Mouse (Mus musculus) forebrain, embryonic 13.5 days (tissue): Measurements from ENCODE around the gene Gm17720. TPM values are rescaled to one million over a fixed set of nuclear protein-coding genes. Genes with fewer than 3 reads are reported as not detected.

ENCODE experiments used
- ATAC-seq: fragments of 200-750 bp; cut with Nextera tagmentation; 2 replicates; pipeline ENCODE4 v1.8.0; 2017
- H3K27ac ChIP-seq: fragments of 300-500 bp; sonication (generic); 2 replicates; pipeline ENCODE4 v1.5.1; 2015; ENCODE audit warnings: inconsistent platforms, mild to moderate bottlenecking, moderate library complexity
- H3K27me3 ChIP-seq: fragments of 300-500 bp; sonication (generic); 2 replicates; pipeline ENCODE4 v1.6.1; 2015; ENCODE audit warnings: mild to moderate bottlenecking, inconsistent platforms
- H3K36me3 ChIP-seq: fragments of 300-500 bp; sonication (generic); 2 replicates; pipeline ENCODE4 v1.6.1; 2015; ENCODE audit warnings: mild to moderate bottlenecking, inconsistent platforms; ENCODE audit not compliant: poor library complexity, severe bottlenecking
- H3K4me1 ChIP-seq: fragments of 300-500 bp; sonication (generic); 2 replicates; pipeline ENCODE4 v1.6.1; 2015; ENCODE audit warnings: inconsistent platforms
- H3K4me2 ChIP-seq: fragments of 300-500 bp; sonication (generic); 2 replicates; pipeline ENCODE4 v1.6.1; 2015; ENCODE audit warnings: inconsistent platforms, mild to moderate bottlenecking, moderate library complexity
- H3K4me3 ChIP-seq: fragments of 300-500 bp; sonication (generic); 2 replicates; pipeline ENCODE4 v1.5.1; 2015; ENCODE audit warnings: mild to moderate bottlenecking, inconsistent platforms
- H3K9ac ChIP-seq: fragments of 300-500 bp; sonication (generic); 2 replicates; pipeline ENCODE4 v1.6.1; 2015; ENCODE audit warnings: mild to moderate bottlenecking, inconsistent platforms
- H3K9me3 ChIP-seq: fragments of 300-500 bp; sonication (generic); replicated peaks from 2 replicates; pipeline ENCODE4 v1.6.1; 2016; ENCODE audit warnings: inconsistent platforms
- WGBS: fragments of 180-500 bp; shearing (Covaris S2); methylation state at CpG from one replicate; pipeline ENCODE4 v1.1.7; 2015; 5-methylcytosine and 5-hydroxymethylcytosine counted together
- polyA plus RNA-seq: library from polyadenylated mRNA; unstranded; fragments of >200 nt; fragmentation: Nextera tagmentation; extraction: Ambion mirVana; gene quantifications from 2 replicates; pipeline ENCODE4 v1.2.1, GENCODE M21; 2015

Gene Gm17720
- polyA plus RNA-seq, 1 experiment from 2014 or later, result not detected

- H3K27ac ChIP-seq, result no peak within 1 kb of the TSS
- peak; percentile 96 for ATAC-seq
- peaks cover 21% of the 10 kb centered on the region for H3K4me1 ChIP-seq
- H3K9ac ChIP-seq, result peak within 1 kb of the TSS; percentile 89
- H3K4me2 ChIP-seq, result peak within 1 kb of the TSS; percentile 94
- peak within 1 kb of the TSS; percentile 73 for H3K4me3 ChIP-seq
- H3K27me3 ChIP-seq, result no peaks in the 10 kb centered on the region
- peaks cover 19% of the 10 kb centered on the region for H3K36me3 ChIP-seq
- 7% methylated on average over 52 of the region's 54 CpGs for WGBS
- H3K9me3 ChIP-seq, result no peaks in the 10 kb centered on the region
These were observed 23.0 kb downstream of the Gm17720 start, which contains the start of gene Zfp612 for GRCm38 (mm10) chr8:110079282-110080221. TSS of gene Zfp612 (plus strand) at chr8:110079746.

- no peak overlapping the region for H3K27ac ChIP-seq
- no peaks in the 10 kb centered on the region; the same call in 1 of the 2 replicates for H3K9me3 ChIP-seq
- no peak overlapping the region for H3K9ac ChIP-seq
- ATAC-seq, result no peak
- WGBS, result 85% methylated on average over 8 of the region's 8 CpGs
- H3K27me3 ChIP-seq, result no peaks in the 10 kb centered on the region
- H3K4me3 ChIP-seq, result no peak overlapping the region
- no peaks in the 10 kb centered on the region for H3K36me3 ChIP-seq
- H3K4me1 ChIP-seq, result 0 out of 2 replicates have a peak, but pooled peaks cover 3% of the 10 kb centered on the region
- no peak overlapping the region for H3K4me2 ChIP-seq
These were observed 28.1 kb downstream of the Gm17720 start for GRCm38 (mm10) chr8:110074496-110074895.

- H3K4me2 ChIP-seq, result no peak overlapping the region
- H3K36me3 ChIP-seq, result no peaks in the 10 kb centered on the region
- WGBS, result 12% methylated on average over 9 of the region's 9 CpGs
- H3K9ac ChIP-seq, result no peak overlapping the region
- H3K4me3 ChIP-seq, result no peak overlapping the region
- peak; percentile 48; the same call in 1 of the 2 replicates for ATAC-seq
- H3K9me3 ChIP-seq, result no peaks in the 10 kb centered on the region; the same call in 1 of the 2 replicates
- H3K27me3 ChIP-seq, result no peaks in the 10 kb centered on the region
- H3K4me1 ChIP-seq, result no peaks in the 10 kb centered on the region
- H3K27ac ChIP-seq, result no peak overlapping the region
These were observed 31.0 kb downstream of the Gm17720 start for GRCm38 (mm10) chr8:110071600-110071999.

- no peaks in the 10 kb centered on the region for H3K27me3 ChIP-seq
- H3K9me3 ChIP-seq, result no peaks in the 10 kb centered on the region; the same call in 1 of the 2 replicates
- no peak overlapping the region for H3K9ac ChIP-seq
- no peak overlapping the region for H3K4me2 ChIP-seq
- WGBS, result 85% methylated on average over 4 of the region's 4 CpGs
- no peaks in the 10 kb centered on the region for H3K36me3 ChIP-seq
- no peak overlapping the region for H3K4me3 ChIP-seq
- ATAC-seq, result no peak
- H3K4me1 ChIP-seq, result no peaks in the 10 kb centered on the region
- no peak overlapping the region for H3K27ac ChIP-seq
These were observed 32.8 kb downstream of the Gm17720 start for GRCm38 (mm10) chr8:110069706-110070105.

GRCm38 (mm10) chr8:110065676-110066075 lies 36.9 kb downstream of the Gm17720 start:
- 89% methylated on average over 4 of the region's 4 CpGs for WGBS
- no peaks in the 10 kb centered on the region for H3K4me1 ChIP-seq
- no peak overlapping the region for H3K27ac ChIP-seq
- no peak for ATAC-seq
- no peak overlapping the region for H3K4me3 ChIP-seq
- H3K27me3 ChIP-seq, result no peaks in the 10 kb centered on the region
- no peaks in the 10 kb centered on the region for H3K9me3 ChIP-seq
- H3K9ac ChIP-seq, result no peak overlapping the region
- H3K4me2 ChIP-seq, result no peak overlapping the region
- no peaks in the 10 kb centered on the region for H3K36me3 ChIP-seq

GRCm38 (mm10) chr8:110064606-110065365 lies 37.8 kb downstream of the Gm17720 start:
- H3K9me3 ChIP-seq, result no peaks in the 10 kb centered on the region
- WGBS, result 92% methylated on average over 18 of the region's 18 CpGs

GRCm38 (mm10) chr8:110064161-110064560 lies 38.4 kb downstream of the Gm17720 start:
- Histone ChIP-seq H3K9me3 (no peaks in the 10 kb centered on the region), H3K4me2 (no peak overlapping the region), H3K4me1 (no peaks in the 10 kb centered on the region), H3K27ac (no peak overlapping the region; the same call in 1 of the 2 replicates), H3K4me3 (no peak overlapping the region), H3K9ac (no peak overlapping the region), H3K27me3 (no peaks in the 10 kb centered on the region), H3K36me3 (no peaks in the 10 kb centered on the region)
- WGBS, result 80% methylated on average over 9 of the region's 9 CpGs
- no peak for ATAC-seq

More at GRCm38 (mm10) chr8:110064606-110065365, 37.8 kb downstream of the Gm17720 start:
- Histone ChIP-seq H3K9ac (no peak overlapping the region), H3K4me2 (no peak overlapping the region), H3K4me1 (no peaks in the 10 kb centered on the region), H3K4me3 (no peak overlapping the region), H3K27me3 (no peaks in the 10 kb centered on the region), H3K36me3 (no peaks in the 10 kb centered on the region), H3K27ac (no peak overlapping the region; the same call in 1 of the 2 replicates)
- no peak for ATAC-seq

GRCm38 (mm10) chr8:110058207-110058606 lies 44.3 kb downstream of the Gm17720 start:
- no peaks in the 10 kb centered on the region for H3K27me3 ChIP-seq
- 85% methylated on average over 8 of the region's 8 CpGs for WGBS
- no peak overlapping the region for H3K27ac ChIP-seq
- no peaks in the 10 kb centered on the region for H3K4me1 ChIP-seq
- H3K4me3 ChIP-seq, result no peak overlapping the region
- H3K9ac ChIP-seq, result no peak overlapping the region
- H3K4me2 ChIP-seq, result no peak overlapping the region
- H3K36me3 ChIP-seq, result no peaks in the 10 kb centered on the region
- ATAC-seq, result no peak
- no peaks in the 10 kb centered on the region for H3K9me3 ChIP-seq

- Histone ChIP-seq H3K4me1 (no peaks in the 10 kb centered on the region), H3K9ac (no peak overlapping the region), H3K4me2 (no peak overlapping the region), H3K9me3 (no peaks in the 10 kb centered on the region), H3K27ac (no peak overlapping the region), H3K36me3 (no peaks in the 10 kb centered on the region), H3K4me3 (no peak overlapping the region), H3K27me3 (no peaks in the 10 kb centered on the region)
- no peak for ATAC-seq
- 80% methylated on average over 6 of the region's 6 CpGs for WGBS
These were observed 51.3 kb downstream of the Gm17720 start for GRCm38 (mm10) chr8:110051208-110051607.

GRCm38 (mm10) chr8:110040509-110040908 lies 62.0 kb downstream of the Gm17720 start:
- WGBS, result 85% methylated on average over 4 of the region's 4 CpGs
- H3K4me1 ChIP-seq, result 0 out of 2 replicates have a peak, but pooled peaks cover 6% of the 10 kb centered on the region

GRCm38 (mm10) chr8:110039659-110040058 lies 62.9 kb downstream of the Gm17720 start, which contains the start of gene Chst4:
TSS of gene Chst4 (minus strand) at chr8:110039740.
- no peaks in the 10 kb centered on the region for H3K9me3 ChIP-seq
- no peak within 1 kb of the TSS for H3K4me3 ChIP-seq
- no peak within 1 kb of the TSS for H3K9ac ChIP-seq
- no peak for ATAC-seq
- 93% methylated on average over 5 of the region's 5 CpGs for WGBS
- no peaks in the 10 kb centered on the region for H3K36me3 ChIP-seq
- no peak within 1 kb of the TSS for H3K27ac ChIP-seq
- no peaks in the 10 kb centered on the region for H3K27me3 ChIP-seq
- H3K4me1 ChIP-seq, result 0 out of 2 replicates have a peak, but pooled peaks cover 6% of the 10 kb centered on the region
- H3K4me2 ChIP-seq, result no peak within 1 kb of the TSS

More at GRCm38 (mm10) chr8:110040509-110040908, 62.0 kb downstream of the Gm17720 start:
- Histone ChIP-seq H3K9me3 (no peaks in the 10 kb centered on the region), H3K9ac (no peak overlapping the region), H3K4me3 (no peak overlapping the region), H3K4me2 (no peak overlapping the region), H3K27ac (no peak overlapping the region), H3K27me3 (no peaks in the 10 kb centered on the region), H3K36me3 (no peaks in the 10 kb centered on the region)
- no peak for ATAC-seq

GRCm38 (mm10) chr8:110039216-110039615 lies 63.3 kb downstream of the Gm17720 start:
- Histone ChIP-seq H3K4me2 (no peak overlapping the region), H3K9ac (no peak overlapping the region), H3K9me3 (no peaks in the 10 kb centered on the region), H3K4me3 (no peak overlapping the region), H3K27me3 (no peaks in the 10 kb centered on the region), H3K4me1 (peaks cover 8% of the 10 kb centered on the region), H3K36me3 (no peaks in the 10 kb centered on the region), H3K27ac (no peak overlapping the region)
- 51% methylated on average over 7 of the region's 7 CpGs for WGBS
- ATAC-seq, result no peak
